Mouse (Mus musculus): ENCODE data around the gene Retreg1.

- TF ChIP-seq CTCF (IDR thresholded peaks at IDR 0.05; ENCODE audit: borderline replicate concordance, control insufficient read depth, extremely low read depth, insufficient read depth, low read length, poor library complexity) = no peak
- no peak for TF ChIP-seq POLR2A (IDR thresholded peaks at IDR 0.05; ENCODE audit: control insufficient read depth, extremely low read depth, insufficient read depth, low read length, poor library complexity)
Measured at GRCm38 (mm10) chr15:25817191-25817590, 25.8 kb upstream of the Retreg1 start.
